Mouse (Mus musculus) skeletal muscle tissue, adult 2 months (tissue): ENCODE measurements around the gene Arih2.
A peak's percentile ranks its signal among the peaks of the same experiment; 100 is the strongest.
"Not testable (repeated sequence)": the region's sequence is repeated elsewhere in the genome, so short reads cannot be mapped to it uniquely, and the experiment has no call there.

ENCODE experiments used
- DNase-seq: peaks from one replicate; pipeline ENCODE4 v3.0.0-alpha.2; 2012; ENCODE audit warnings: low read depth, low spot score

The Arih2 gene

DNA sequence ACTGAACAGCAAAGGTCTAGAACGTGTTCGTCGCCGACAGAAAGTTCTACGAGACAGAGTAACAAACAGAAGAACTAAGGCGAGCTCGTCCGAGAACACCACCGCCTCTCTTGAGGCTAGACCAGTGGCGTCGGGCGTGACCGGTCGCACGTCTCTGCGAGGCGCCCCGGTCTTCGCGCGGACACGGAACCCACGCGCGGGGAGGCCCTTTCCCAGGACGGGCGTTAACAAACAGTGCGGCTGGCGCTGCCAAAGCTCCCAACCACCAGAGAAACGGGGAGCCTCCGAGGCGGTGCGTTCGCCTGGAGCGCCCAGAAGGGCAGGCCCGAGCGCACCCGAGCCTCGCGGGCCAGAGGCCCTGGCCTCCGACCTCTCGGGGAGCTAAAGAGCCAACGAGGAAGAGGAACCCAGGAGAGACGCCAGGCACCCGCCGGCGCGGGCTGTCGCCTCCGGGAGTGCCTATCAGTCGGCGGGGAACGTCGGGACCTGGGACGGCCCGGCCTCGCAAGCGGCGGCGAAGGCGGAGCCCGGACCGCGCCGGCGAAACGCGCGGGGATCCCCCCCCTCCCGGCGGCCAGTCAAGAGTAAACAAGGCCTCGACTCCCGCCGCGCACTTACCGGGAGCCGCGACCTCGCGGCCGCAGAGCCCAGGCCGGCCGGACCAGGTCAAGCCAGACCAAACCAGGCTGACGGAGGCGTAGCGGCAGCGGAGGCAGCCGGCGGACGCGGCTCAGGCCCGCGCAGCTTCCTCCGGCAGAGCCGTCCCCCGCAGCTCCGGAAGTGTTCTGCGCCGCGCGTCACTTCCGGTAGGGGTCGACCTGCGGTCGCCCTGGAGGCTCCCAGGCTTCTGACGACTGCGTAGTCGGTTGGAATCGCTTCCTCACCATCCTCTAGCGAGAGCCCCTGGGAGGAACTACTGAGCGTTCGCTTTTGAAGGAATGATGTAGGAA, at the start of gene Arih2:
TSS of gene Arih2 (minus strand) at position 776 of the 950 bp plus-strand sequence.
- peak; percentile 92 for DNase-seq

DNA sequence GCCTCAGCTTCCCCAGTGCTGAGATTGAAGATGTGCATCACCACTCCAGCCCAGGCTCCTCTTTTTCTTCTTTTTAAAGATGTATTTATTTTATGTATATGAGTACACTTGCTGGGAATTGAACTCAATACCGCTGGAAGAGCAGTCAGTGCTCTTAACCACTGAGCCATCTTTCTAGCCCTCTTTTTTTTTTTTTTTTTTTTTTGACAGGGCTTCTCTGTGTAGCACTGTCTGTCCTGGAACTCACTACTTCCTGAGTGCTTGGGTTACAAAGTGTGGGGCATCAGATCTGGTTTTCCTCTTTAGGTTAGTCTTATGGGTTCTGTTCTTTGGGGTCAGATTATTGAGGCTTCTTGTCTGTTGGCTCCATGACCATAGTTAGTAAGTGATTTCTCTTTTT, 45.3 kb upstream of the Arih2 start:
- DNase-seq = no peak

DNA sequence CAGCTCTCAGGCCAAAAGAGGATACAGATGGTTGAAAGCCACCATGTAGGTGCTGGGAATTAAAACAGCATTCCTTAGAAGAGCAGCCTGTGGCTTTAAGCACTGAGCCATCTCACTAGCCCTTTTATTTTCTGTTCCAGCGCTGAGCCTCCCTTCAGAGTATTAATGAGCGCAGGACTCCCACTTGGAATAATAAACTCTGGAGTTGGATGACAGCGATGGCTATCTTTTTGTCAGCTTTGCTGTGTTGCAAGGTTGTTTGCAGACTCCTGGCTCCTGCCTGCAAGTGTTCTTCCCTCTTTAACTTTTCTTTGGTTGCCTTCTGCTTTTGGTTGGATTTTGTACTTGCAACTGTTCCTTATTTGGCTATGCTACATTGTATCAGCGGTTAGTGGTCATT, 44.8 kb upstream of the Arih2 start:
- DNase-seq = no peak

DNA sequence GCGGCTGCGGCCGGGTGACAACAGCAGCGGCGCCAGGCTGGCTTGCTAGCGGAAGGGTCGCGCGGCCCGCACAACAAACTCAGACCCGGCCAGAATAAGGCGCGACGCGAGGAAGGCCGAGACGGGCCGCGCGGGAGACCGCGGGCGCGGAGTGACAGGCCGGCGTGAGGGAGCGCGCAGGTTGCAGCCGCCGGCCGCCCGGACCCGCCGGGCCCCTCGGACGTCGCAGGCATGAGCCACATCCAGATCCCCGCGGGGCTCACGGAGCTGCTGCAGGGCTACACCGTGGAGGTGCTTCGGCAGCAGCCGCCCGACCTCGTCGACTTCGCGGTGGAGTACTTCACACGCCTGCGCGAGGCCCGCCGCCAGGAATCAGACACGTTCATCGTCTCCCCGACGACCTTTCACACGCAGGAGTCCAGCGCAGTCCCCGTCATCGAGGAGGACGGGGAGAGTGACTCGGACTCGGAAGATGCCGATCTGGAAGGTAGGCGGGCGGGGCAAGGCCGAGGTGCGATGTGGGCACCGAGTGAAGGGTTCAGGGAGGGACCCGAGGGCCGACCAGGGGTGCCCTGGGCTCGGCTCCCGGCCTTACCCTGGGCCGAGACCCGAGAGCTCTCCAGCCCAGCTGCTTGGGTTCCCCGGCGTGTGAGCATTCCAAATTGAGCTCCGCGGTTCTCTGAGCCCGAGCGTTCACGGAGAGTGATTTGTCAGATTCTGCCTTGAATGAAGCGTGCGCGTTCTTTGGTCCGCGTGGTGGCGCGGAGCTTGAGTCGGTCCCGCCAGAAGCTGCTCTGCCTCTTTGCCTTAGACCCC, 43.2 kb upstream of the Arih2 start:
- DNase-seq = peak; percentile 30

DNA sequence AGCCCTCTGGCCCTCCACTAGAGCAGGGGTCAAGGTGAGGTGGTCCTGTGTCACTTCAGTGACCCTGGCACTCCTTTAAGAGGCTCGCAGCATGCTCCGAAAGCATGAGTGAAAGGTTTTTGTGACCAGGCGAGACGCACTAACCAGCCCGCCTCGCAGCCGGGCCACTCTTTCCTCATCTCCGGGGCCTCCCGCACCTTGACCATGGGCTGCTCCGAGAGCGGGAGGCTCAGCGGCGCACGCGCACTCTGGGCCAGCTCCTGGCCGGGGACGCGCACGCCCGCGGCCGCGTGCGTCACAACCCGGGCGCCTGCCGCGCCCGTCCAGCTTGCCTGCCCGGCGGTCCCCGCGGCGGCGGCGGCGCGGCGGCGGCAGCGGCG, 42.6 kb upstream of the Arih2 start:
- peak; percentile 87 for DNase-seq

DNA sequence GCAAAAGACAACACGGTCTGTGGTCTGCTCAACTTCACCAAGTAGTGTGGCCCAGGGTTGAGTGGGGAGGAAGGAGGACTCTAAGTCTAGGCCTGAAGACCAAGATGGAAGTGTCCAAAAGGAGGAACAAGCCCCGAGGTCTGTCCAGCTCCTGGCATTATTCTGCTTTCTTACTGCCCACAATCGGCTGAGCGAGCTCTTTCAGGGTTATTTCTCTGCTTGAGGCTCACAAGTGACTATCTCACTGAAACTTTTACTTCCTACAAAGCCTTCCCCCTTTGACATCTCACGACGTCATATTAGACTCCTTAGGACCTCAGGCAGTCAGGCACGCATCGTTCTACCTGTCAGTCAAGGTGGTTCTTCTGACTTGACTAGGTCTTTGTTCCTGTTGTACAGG, 42.2 kb upstream of the Arih2 start:
- DNase-seq = no peak

DNA sequence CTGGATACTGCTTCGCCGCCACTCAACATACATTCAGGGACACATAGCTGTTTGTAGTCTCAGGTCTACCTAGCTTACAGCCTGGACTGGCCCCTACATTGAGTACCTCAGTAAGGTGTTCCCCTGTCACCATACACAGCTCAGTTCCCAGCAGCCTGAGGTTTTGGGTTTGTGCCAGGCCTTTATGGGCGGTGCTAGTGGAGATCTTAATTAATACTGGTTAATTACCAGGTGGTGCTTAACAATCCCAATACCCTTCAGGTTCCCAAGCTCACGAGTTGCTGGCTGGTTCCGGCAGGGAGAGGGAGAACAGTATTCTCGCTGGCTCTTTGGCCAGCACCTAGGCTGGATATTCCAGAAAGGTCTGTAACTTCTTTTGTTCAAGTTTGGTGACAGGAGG, 41.7 kb upstream of the Arih2 start:
- no peak for DNase-seq

DNA sequence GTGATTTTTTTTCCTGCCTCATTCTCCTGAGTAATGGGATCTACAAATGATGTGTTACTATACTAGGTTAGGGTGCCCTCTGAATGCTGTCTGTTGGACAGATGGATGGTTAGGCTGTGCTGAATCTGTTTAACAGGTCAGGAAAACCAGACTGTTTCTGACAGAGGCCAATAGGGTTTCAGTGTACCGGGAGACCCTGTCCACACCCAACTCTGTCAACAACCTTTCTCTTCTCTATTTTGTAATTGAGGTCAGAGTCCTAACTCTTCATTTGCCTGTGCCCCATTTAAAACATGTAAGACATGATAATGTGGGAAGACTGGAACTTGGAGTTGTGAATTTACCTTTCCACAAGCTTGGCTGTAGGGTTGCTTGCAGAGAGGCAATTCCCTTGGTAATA, 40.8 kb upstream of the Arih2 start:
- no peak for DNase-seq

DNA sequence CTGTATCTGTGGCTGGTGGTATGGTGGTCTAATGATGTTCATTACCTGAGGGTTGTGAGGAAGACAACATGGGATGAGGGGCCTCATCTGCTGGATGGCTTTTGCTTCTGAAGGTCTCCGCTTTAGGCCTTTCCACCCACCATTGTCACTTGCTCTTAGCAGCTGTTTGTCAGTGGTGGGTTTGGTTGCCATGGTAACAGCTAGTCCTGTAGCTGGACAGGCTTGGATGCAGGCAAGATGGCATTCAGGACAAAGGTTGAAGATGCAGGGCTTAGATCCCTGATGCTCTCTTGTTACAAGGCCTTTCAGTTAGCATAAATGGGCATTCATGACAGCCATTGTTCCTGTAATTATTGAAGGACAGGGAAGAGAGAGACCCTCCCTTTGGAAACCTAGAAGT, 39.9 kb upstream of the Arih2 start, which contains the start of gene Prkar2a:
TSS of gene Prkar2a (plus strand) at position 209 of the 400 bp plus-strand sequence.
- DNase-seq = no peak

DNA sequence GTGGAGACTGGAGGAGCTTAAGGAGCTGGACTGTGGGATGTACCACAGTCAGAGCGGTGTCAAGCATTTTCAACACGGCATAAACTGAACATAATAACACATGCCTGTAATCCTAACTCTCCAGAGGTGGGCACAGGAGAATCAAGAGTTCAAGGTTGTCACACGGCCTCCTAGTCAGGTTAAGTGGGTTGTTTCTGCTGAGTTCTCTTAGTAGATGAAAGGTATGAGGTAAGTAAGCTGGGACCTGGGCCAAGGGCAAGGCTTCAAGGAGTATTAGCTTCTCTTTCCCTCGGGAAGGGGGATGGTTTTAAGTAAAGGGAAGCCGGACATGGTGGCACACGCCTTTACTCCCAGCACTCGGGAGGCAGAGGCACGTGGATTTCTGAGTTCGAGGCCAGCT, 39.3 kb upstream of the Arih2 start:
- peak; percentile 39 for DNase-seq

DNA sequence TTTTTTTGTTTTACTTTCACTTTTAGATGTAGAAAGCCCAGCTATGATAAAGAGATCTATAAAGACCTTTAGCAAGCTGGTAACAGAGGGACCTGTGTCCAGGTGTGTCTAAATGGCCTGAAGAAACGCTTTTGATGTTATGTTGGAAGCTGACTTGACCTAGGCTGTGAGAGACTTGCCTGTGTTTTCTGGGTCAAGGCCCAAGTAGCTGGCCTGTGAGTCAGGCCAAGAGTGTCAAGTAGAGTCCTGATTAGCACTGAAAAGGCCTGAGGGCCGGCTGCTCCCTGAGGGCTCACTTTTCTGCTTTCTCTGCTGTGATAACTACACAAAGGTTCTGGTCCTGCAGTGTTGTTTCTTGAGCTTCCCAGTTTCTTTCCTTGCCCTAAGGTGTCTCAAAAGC, 38.5 kb upstream of the Arih2 start:
- no peak for DNase-seq

DNA sequence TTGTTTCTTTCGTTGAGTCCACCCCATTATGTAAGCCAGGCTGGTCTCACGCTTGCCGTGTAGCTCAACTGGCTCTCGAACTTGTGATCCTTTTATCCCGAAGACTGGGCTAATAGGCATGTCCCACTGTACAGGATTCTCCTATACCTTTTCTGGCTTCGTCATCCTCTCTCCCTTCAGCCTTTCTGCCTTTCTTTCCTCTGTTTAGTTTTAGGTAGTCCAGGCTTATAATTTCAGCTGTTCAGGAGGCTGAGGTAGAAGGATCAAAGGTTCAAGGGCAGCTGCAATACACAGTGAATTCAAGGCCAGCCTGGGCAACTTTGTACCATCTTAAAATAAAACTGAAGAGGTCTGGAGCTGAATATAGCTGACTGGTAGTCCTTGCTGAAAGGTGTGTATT, 38.0 kb upstream of the Arih2 start:
- no peak for DNase-seq

DNA sequence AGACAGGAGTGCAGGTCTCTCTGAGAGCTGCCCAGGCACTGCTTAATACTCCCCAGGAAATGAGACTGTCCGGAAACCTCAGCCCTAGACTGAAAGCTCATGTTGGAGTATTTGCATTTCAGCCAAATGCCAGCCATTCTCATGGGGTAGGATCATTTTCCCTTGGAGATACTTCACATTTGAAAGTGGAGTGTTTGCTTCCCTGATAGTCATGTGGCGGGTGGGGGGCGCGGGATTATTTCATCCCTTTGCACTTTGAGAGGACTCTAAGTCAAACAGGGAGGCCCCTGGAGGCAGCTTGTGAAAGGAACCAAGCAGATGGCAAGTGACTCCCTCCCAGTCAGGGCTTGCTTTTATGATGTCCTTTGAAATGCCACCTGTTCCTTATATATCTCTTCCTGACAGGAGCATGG, 37.3 kb upstream of the Arih2 start:
- peak; percentile 73 for DNase-seq

DNA sequence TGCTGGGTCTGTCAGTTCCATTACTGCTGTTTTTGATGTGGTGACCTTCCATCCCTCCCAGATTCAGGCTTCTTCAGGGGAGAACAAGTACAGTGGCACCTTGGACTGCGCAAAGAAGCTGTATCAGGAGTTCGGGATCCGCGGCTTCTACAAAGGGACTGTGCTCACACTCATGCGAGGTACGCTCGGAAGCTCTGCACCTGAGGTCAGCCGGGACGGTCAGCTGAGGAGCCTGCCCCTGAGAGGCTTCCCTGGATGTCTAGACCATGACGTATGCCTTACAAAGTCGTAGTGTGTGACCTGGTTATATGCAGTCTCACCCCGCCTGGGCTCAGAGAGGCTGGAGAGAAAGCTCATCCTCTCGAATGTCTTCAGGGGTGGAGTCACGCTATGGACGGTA, 30.8 kb upstream of the Arih2 start:
- no peak for DNase-seq

DNA sequence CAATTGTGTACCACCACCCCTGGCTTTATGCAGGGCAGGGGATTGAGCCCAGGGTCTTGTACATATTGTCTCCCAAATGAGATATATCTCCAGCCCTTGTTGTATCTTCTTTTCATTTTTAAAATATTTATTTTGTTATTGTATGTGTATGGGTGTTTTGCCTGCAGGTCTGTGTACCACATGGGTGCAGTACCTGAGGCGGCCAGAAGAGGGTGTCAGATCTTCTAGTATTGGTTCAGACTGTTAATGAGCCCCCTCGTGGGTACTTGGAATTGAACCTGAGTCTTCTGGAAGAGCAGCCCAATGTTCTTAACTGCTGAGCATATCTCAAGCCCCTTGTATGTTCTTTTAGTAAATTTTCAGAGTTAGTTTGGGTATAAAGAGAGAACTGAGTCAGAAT, 24.0 kb upstream of the Arih2 start:
- no peak for DNase-seq

DNA sequence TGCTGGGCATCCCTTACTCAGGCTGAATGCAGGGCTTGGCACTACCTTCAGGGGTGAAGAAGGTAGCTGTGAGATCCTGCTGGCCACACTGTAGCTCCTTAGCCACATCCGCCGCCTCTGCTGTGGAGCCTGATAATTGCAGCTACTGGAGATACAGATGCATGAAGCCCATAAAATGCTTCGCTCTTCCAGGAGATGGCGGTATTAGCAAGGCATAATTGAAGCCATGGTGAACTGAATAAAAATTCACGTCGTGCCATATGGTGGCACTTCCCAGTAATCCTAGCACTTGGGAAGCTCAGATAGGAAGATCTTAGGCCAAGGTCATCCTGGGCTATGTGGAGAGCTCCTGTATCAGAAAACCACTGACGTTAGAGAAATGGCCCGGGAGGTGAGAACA, 20.7 kb upstream of the Arih2 start:
- no peak for DNase-seq

DNA sequence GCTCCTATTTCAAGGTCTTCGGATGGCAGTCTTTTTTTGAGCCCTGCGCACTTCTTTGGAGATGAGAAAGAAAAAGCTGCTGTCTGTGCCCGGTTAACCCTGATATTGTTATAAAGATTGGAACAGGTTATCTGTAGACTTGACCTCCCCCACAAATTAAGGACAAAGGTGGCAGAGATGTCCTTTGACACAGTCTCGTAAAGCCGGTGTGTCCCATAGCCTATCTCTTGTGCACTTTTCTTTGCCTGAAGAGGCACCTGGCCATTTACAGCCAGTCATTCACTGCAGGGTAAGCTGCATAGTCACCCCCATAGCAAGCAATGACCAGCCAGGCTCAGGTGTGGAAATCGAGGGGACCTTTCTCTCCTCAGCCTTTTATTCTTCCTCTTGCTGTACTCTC, 13.5 kb upstream of the Arih2 start:
- DNase-seq = no peak

DNA sequence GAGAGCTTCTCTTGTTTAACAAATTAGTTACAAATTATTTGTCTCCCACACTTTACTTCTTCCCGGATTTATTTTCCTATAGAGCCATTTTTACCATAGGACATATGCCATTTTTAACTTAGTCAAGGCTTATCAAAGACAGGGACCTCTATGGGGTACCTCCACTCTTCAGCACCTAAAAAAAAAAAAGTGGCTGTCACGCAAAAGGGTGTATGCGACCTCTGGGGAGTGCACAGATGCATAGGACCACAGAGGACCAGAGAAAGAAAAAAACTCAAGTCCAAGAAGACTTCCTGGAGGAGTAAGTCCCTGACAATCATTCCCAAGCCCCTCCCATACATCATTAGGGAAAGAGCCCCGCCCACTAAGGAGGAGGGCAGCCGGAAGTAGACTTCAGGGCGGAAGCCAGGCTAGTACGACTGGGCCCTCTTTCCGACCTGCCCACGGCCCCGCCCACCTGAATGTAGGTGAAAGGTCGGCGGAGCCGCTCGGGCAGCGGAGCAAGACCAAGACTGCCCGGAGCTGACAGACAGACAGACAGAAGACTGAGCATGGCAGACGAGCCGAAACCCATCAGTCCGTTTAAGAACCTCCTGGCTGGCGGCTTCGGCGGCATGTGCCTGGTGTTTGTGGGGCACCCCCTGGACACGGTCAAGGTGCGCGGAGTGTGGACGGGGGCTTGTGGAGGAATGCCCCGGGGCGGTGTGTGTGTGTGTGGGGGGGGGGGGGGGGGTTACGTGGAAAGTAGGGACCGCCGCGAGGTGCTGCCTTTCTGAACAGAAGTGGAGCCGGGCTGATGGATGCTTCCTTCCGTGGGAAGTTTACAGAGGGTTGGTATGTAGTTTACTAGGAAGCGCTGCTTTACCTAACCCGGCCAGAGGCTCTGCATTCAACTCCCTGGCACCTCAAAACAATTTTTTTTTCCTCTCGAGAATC, 12.8 kb upstream of the Arih2 start, which contains the start of gene Slc25a20:
TSS of gene Slc25a20 (plus strand) at position 412 of the 936 bp plus-strand sequence.
- DNase-seq = peak; percentile 86

DNA sequence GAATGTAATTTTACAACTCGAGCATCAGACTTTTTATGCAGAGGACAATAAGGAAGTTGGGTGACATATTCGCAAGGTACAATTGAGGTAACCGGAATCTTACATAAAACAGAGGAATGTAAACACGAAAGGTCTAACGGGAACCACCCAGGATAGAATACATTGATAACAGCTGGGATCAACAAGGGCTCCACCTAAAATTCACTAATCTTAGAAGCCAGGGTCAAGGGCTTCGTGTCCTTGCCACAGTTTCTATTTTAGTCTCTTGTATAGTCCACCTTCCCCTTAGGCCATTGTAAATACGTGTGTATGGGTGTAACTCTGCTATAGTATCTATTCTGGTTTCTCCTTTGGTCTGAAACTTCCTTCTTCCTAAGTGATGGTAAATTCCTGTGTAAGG, 6.7 kb upstream of the Arih2 start:
- not testable (repeated sequence) for DNase-seq

DNA sequence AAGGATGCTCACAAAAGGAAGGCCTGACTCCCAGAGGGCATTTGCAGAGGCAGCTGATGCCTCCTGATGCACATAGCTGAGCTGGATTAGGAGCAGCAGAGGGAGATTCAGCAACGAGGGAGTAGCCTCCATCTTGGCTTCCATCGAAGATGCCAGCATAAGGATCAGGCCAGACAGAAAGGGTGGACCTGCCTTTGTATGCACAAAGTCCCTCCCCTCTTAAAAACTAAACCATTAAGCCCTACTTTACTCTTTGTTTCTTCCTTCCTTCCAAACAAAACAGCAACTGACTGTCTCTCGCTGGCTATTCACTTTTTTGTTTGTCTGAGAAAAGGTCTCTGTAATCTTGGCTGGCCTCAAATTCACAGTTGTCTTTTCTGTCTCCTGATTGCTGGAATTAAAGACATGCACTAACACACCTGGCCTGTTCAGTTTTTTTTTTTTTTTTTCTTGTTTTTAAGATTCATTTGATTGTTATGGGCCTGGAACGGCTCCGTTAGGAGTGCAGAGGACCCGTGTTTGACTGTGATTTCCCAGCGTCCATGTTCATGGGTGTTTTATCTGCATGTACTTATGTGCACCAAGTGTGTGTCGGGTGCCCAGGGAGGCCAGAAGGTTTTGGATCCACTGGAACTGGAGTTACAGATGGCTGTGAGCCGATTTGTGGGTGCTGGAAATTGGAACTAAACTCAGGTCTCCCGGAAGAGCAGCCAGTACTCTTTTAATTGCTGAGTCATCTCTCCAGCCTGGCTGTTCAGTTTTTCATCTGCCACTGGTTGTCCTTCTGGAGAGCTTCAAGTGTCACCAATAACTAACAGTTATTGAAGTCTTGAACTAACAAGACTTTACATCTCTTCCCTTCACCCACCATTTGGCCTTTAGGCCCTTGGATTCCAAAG, 5.6 kb upstream of the Arih2 start:
- DNase-seq = no peak
